Mouse (Mus musculus) liver, adult (tissue): ENCODE measurements around the gene Prickle4.

Experiments used
- GATA4 ChIP-seq: IDR thresholded peaks from 2 replicates; pipeline ENCODE4 v1.6.1; 2014; ENCODE audit warnings: mild to moderate bottlenecking, low read length; ENCODE audit not compliant: insufficient replicate concordance

Prickle4 gene

DNA sequence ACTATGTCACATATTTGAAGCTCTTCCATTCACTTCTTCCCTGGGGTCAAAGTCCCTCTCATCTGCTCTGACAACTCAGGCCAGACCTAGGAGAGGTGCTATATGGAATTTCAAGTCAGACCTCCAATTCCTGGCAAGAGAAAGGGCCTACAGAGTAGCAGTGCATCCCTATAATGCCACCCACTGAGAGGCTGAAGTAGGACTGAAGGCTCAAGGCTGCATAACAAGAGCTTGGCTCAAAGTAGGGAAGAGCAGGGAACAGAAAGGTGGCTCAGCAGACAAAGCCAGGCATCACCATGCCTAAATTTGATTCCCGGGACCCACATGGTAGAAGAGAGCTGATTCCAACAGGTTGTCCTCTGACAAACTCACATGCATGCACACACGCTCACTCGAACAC, 2.9 kb downstream of the Prickle4 start:
- TF ChIP-seq GATA4: no peak

DNA sequence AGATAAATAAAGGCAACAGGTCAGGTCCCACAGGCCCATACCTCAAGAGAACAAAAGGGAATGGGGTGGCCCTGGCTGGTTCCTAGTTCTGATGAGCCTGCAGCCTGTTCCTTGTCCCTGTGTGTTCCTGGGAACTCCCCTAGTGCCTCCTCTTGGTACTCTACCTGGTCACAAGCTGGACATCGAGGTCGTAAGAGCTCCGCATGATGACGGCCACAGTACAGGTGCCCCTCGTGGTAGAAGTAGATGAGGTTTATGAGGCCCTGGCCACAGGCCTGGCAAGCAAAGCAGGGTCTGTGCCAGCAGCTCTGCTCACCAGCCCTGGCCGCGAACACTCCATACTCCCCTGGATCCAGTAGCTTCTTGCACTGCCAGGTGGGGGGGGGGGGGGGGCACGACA, 4.6 kb downstream of the Prickle4 start:
- no peak for TF ChIP-seq GATA4

GRCm38 (mm10) chr17:47688608-47689575, 5.6 kb downstream of the Prickle4 start, which contains the start of gene Frs3:
TSS of gene Frs3 (plus strand) at chr17:47689030.
- TF ChIP-seq GATA4: no peak

- no peak for TF ChIP-seq GATA4
Observed at GRCm38 (mm10) chr17:47688344-47688607, 6.3 kb downstream of the Prickle4 start, which contains the start of gene Tomm6. TSS of gene Tomm6 (minus strand) at chr17:47688386.

GRCm38 (mm10) chr17:47687409-47688343, 6.9 kb downstream of the Prickle4 start:
- no peak; the same call in 1 of the 2 replicates for TF ChIP-seq GATA4

DNA sequence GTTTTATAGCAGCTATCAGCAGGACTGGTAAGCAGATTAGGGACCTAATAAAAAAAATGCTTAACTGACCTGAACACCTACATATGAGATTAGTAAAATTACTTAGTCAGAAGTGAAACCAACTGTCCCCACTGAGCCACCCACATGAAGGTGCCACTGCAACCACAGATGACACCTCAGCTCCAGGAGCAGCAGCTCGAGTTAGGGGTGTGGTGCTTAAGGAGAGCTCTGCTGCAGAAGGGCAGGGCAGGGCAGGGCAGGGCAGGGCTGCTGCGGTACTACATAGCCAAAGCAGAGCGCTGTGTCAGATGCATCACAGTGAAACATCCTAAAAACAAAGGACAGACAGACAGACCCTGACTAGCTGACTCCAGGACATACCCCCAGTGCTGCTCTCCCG, 11.7 kb downstream of the Prickle4 start:
- TF ChIP-seq GATA4: no peak

- TF ChIP-seq GATA4: no peak
Observed at GRCm38 (mm10) chr17:47678702-47679101, 15.8 kb downstream of the Prickle4 start.

GRCm38 (mm10) chr17:47678238-47678637, 16.3 kb downstream of the Prickle4 start:
- TF ChIP-seq GATA4: no peak

GRCm38 (mm10) chr17:47676581-47676980, 18.0 kb downstream of the Prickle4 start:
- TF ChIP-seq GATA4: no peak

DNA sequence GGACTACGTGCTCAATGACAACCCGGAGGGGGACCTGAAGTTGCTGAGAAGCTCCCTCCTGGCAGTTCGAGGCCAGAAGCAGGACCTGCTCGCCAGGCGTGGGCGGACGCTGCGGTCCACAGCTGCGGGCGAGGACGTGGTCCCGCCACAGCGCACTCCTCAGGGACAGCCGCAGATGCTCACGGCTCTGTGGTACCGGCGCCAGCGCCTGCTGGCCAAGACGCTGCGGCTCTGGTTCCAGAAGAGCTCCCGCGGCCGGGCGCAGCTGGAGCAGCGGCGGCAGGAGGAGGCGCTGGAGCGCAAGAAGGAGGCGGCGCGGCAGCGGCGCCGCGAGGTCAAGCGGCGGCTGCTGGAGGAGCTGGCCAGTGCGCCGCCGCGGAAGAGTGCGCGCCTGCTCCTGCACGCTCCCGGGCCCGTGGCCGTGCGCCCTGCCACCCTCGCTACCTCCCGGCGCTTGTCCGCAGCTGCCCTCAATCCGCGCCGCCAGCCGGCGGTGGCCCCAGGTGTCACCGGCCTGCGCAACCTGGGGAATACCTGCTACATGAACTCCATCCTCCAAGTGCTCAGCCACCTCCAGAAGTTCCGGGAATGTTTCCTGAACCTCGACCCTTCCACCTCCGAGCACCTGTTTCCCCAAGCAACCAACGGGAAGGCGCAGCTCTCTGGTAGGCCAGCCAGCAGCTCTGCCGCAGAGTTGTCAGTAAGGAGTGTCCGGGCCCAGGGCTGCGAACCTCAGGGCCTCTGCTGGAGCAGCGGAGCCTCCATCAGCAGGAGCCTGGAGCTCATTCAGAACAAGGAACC, 22.0 kb downstream of the Prickle4 start:
- no peak for TF ChIP-seq GATA4

DNA sequence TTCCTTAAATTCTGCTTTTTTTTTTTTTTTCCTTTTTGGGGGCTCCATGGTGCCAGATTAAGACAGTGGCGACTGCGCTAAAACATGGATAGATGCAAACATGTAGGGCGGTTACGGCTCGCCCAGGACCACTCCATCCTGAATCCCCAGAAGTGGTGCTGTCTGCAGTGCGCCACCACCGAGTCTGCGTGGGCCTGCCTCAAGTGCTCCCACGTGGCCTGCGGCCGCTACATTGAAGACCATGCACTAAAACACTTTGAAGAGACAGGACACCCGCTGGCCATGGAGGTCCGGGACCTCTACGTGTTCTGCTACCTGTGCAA, 22.6 kb downstream of the Prickle4 start:
- no peak for TF ChIP-seq GATA4

DNA sequence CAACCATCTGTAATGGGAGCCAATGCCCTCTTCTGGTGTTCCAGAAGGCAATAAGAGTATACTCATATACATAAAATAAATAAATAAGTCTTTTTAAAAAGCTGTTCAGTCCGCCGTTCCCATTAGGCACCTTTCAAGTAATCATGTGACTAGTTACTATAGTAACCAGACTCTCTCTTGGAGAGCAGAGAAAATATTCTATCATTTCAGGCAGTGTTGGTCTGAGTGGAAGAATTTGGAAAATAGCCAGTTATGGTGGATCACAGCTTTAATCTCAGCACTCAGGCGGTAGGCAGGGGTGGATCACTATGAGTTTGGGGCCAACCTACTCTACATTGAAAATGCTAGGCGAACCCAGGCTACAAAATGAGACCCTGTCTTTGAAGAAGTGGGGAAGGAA, 25.4 kb downstream of the Prickle4 start:
- TF ChIP-seq GATA4: no peak

- no peak for TF ChIP-seq GATA4
Observed at GRCm38 (mm10) chr17:47664474-47664873, 30.1 kb downstream of the Prickle4 start.

DNA sequence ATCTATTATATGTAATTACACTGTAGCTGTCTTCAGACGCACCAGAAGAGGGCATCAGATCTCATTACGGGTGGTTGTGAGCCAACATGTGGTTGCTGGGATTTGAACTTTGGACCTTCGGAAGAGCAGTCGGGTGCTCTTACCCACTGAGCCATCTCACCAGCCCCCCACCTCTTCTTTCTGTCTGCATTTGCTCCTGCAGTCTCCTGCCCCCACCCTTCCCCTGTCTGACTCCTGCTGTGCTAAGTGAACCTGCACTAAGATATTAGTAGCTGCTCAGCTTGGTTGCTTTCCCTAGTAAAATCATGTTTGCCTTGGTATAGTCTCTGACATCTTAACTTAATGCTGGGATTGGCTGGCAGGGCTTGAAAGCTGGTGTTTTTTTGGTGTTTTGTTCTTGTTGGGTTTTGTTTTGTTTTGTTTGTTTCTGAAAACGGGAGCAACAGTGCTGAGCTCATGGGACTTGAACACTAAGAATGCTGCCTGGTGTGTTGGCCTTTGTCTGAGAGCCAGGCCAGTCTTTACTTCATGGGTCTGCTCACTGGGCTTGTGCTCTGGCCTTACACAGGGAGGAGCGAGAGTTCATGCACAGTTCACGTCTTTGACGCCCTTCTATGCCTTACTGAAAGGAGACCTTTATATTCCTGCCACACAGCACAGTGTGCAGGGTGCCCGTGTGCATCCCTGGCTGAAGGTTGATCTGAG, 31.4 kb downstream of the Prickle4 start:
- TF ChIP-seq GATA4: no peak
